14 mouse cellular contexts compared by ENCODE assay signal in genomic region chr6:127532304-127532703, GRCm38 (mm10).
"Had no signal": no experiment of that assay in that cellular context is flagged by ENCODE, and none has a peak within 500 bp of the region (broad histone marks: within the 10 kb centered on the region; RNA-seq: fewer than 3 reads in every experiment).

No protein-coding gene starts in this region.

- H3K4me1 ChIP-seq: kidney, embryonic 15.5 days; neural tube, embryonic 13.5 days had no signal

- H3K4me3 ChIP-seq: kidney, embryonic 15.5 days; limb, embryonic 13.5 days; megakaryocyte, embryonic 14.5 days; midbrain, embryonic 12.5 days; neural tube, embryonic 13.5 days had no signal

- H3K9ac ChIP-seq: kidney, embryonic 15.5 days; limb, embryonic 13.5 days; liver, embryonic 14.5 days; midbrain, embryonic 12.5 days; neural tube, embryonic 13.5 days had no signal

- H3K27ac ChIP-seq: kidney, embryonic 15.5 days; limb, embryonic 13.5 days; liver, embryonic 14.5 days; midbrain, embryonic 12.5 days; neural tube, embryonic 13.5 days had no signal

- H3K27me3 ChIP-seq: kidney, embryonic 15.5 days; megakaryocyte, embryonic 14.5 days; midbrain, embryonic 12.5 days; neural tube, embryonic 13.5 days had no signal

- DNase-seq: kidney, adult 2 months; kidney, postnatal 14 days; left cerebral cortex, postnatal 4 days; lung, adult 2 months; retina, postnatal 1 day; right cerebral cortex, postnatal 14 days; thymus, postnatal 14 days had no signal

- H3K9me3 ChIP-seq: kidney, embryonic 15.5 days; limb, embryonic 13.5 days; midbrain, embryonic 12.5 days; neural tube, embryonic 13.5 days had no signal

- H3K4me2 ChIP-seq: kidney, embryonic 15.5 days; limb, embryonic 13.5 days; midbrain, embryonic 12.5 days; neural tube, embryonic 13.5 days had no signal

- ATAC-seq: midbrain, embryonic 16.5 days had no signal

- H3K36me3 ChIP-seq: kidney, embryonic 15.5 days; limb, embryonic 13.5 days; midbrain, embryonic 12.5 days; neural tube, embryonic 13.5 days had no signal
